Mouse (Mus musculus) kidney, adult 2 months (tissue): ENCODE data around the gene Gdf11. TPM values are rescaled to one million over a fixed set of nuclear protein-coding genes. Genes with fewer than 3 reads are reported as not detected.
A peak's percentile ranks its signal among the peaks of the same experiment; 100 is the strongest.

ENCODE experiments used
- DNase-seq: peaks from one replicate; pipeline ENCODE4 v3.0.0; 2021
- H3K27ac ChIP-seq: fragments of 200-500 bp; 2 replicates; pipeline ENCODE4 v1.5.1; 2012; ENCODE audit warnings: low read depth, low read length, control low read depth, inconsistent platforms; ENCODE audit not compliant: insufficient read depth
- H3K27me3 ChIP-seq: fragments of 200-500 bp; replicated peaks from 2 replicates; pipeline ENCODE4 v1.6.1; 2012; ENCODE audit warnings: mild to moderate bottlenecking, moderate library complexity, low read length, inconsistent platforms; ENCODE audit not compliant: control insufficient read depth, insufficient read depth
- H3K36me3 ChIP-seq: fragments of 200-500 bp; 2 replicates; pipeline ENCODE4 v1.6.1; 2012; ENCODE audit warnings: mild to moderate bottlenecking, moderate library complexity, low read length, inconsistent platforms; ENCODE audit not compliant: control insufficient read depth, insufficient read depth
- H3K4me1 ChIP-seq: fragments of 200-500 bp; 2 replicates; pipeline ENCODE4 v1.6.1; 2011; ENCODE audit warnings: low read length; ENCODE audit not compliant: control insufficient read depth, insufficient read depth
- H3K4me3 ChIP-seq: fragments of 200-500 bp; 2 replicates; pipeline ENCODE4 v1.5.1; 2011; ENCODE audit warnings: mild to moderate bottlenecking, low read depth, low read length, control low read depth; ENCODE audit not compliant: insufficient read depth
- CTCF ChIP-seq: fragments of 200-500 bp; conservative IDR thresholded peaks from 2 replicates; pipeline ENCODE4 v1.5.1; 2011; ENCODE audit warnings: low read depth, mild to moderate bottlenecking, control low read depth, low read length, moderate library complexity, mixed read lengths; ENCODE audit not compliant: insufficient read depth, insufficient read length
- POLR2A ChIP-seq: fragments of 200-500 bp; IDR thresholded peaks from one replicate; pipeline ENCODE4 v1.6.1; 2011; ENCODE audit warnings: low read depth, low read length, control low read depth
- WGBS: fragments of 180-500 bp; shearing (Covaris S2); methylation state at CpG from one replicate; pipeline ENCODE4 v1.1.7; 2018; 5-methylcytosine and 5-hydroxymethylcytosine counted together
- polyA plus RNA-seq: library from polyadenylated mRNA; depleted of rRNA; stranded (reverse); fragments of >200 nt; gene quantifications from 2 replicates; pipeline ENCODE4 v1.2.3, GENCODE M21; 2012

The Gdf11 gene
- polyA plus RNA-seq, 1 experiment = 2.5 TPM

- Histone ChIP-seq H3K4me1 (peaks cover 15% of the 10 kb centered on the region; the same call in 1 of the 2 replicates), H3K27ac (no peak overlapping the region; the same call in 1 of the 2 replicates), H3K36me3 (no peaks in the 10 kb centered on the region), H3K4me3 (no peak overlapping the region), H3K27me3 (no peaks in the 10 kb centered on the region)
- peak; percentile 59 for DNase-seq
- TF ChIP-seq CTCF (no peak), POLR2A (no peak)
- WGBS = 65% methylated on average over 3 of the region's 3 CpGs
Observed at GRCm38 (mm10) chr10:128902409-128902988, 11.0 kb upstream of the Gdf11 start.

GRCm38 (mm10) chr10:128901409-128901808 is 9.9 kb upstream of the Gdf11 start:
- no peak for DNase-seq
- H3K4me3 ChIP-seq = no peak overlapping the region
- no peaks in the 10 kb centered on the region for H3K36me3 ChIP-seq
- no peak for TF ChIP-seq CTCF
- TF ChIP-seq POLR2A = no peak
- H3K27me3 ChIP-seq = no peaks in the 10 kb centered on the region
- H3K4me1 ChIP-seq = peaks cover 15% of the 10 kb centered on the region; the same call in 1 of the 2 replicates
- no peak overlapping the region for H3K27ac ChIP-seq
- 64% methylated on average over 1 of the region's 1 CpGs for WGBS

GRCm38 (mm10) chr10:128900698-128901097 is 9.2 kb upstream of the Gdf11 start, which contains the start of gene Cd63:
Cd63 (plus strand) TSS chr10:128900989.
- TF ChIP-seq CTCF (no peak), POLR2A (no peak)
- H3K27me3 ChIP-seq = no peaks in the 10 kb centered on the region
- DNase-seq = no peak
- H3K4me3 ChIP-seq = no peak within 1 kb of the TSS
- WGBS = 74% methylated on average over 3 of the region's 3 CpGs
- peaks cover 18% of the 10 kb centered on the region; the same call in 1 of the 2 replicates for H3K4me1 ChIP-seq
- H3K36me3 ChIP-seq = no peaks in the 10 kb centered on the region
- peak within 1 kb of the TSS; percentile 92 for H3K27ac ChIP-seq

GRCm38 (mm10) chr10:128899759-128900490 is 8.4 kb upstream of the Gdf11 start:
- H3K4me3 ChIP-seq = no peak overlapping the region
- 50% methylated on average over 6 of the region's 6 CpGs for WGBS
- H3K27me3 ChIP-seq = no peaks in the 10 kb centered on the region
- H3K4me1 ChIP-seq = peaks cover 25% of the 10 kb centered on the region; the same call in 1 of the 2 replicates
- no peaks in the 10 kb centered on the region for H3K36me3 ChIP-seq
- TF ChIP-seq CTCF = no peak
- no peak for TF ChIP-seq POLR2A
- H3K27ac ChIP-seq = peak overlapping the region; percentile 92
- peak; percentile 92 for DNase-seq

GRCm38 (mm10) chr10:128897501-128897900 is 6.0 kb upstream of the Gdf11 start:
- Histone ChIP-seq H3K27me3 (no peaks in the 10 kb centered on the region), H3K4me1 (peaks cover 25% of the 10 kb centered on the region; the same call in 1 of the 2 replicates), H3K4me3 (no peak overlapping the region), H3K27ac (no peak overlapping the region), H3K36me3 (no peaks in the 10 kb centered on the region)
- DNase-seq = no peak
- WGBS = 23% methylated on average over 1 of the region's 1 CpGs
- TF ChIP-seq CTCF = no peak
- TF ChIP-seq POLR2A = no peak

- Histone ChIP-seq H3K27me3 (no peaks in the 10 kb centered on the region), H3K27ac (no peak overlapping the region), H3K36me3 (no peaks in the 10 kb centered on the region), H3K4me1 (peaks cover 25% of the 10 kb centered on the region; the same call in 1 of the 2 replicates), H3K4me3 (no peak overlapping the region)
- WGBS = 64% methylated on average over 1 of the region's 1 CpGs
- TF ChIP-seq CTCF (no peak), POLR2A (no peak)
- DNase-seq = no peak
Observed at GRCm38 (mm10) chr10:128896807-128897206, 5.3 kb upstream of the Gdf11 start.
